Mouse (Mus musculus) urinary bladder, postnatal 4 days (tissue): ENCODE data around the gene Skp2.

ENCODE experiments used
- DNase-seq, 2 experiments: peaks; one replicate each; pipeline ENCODE4 v3.0.0; 2021 to 2022; ENCODE audit warnings: low spot score in 2 of 2

Skp2 gene

GRCm38 (mm10) chr15:9075608-9076200 is 79.5 kb downstream of the Skp2 start:
- no peak for DNase-seq

GRCm38 (mm10) chr15:9074671-9075070 is 80.6 kb downstream of the Skp2 start:
- no peak for DNase-seq

GRCm38 (mm10) chr15:9074139-9074538 is 81.1 kb downstream of the Skp2 start:
- no peak for DNase-seq

GRCm38 (mm10) chr15:9073684-9074083 is 81.5 kb downstream of the Skp2 start:
- DNase-seq: no peak

- DNase-seq: no peak
Observed at GRCm38 (mm10) chr15:9073067-9073608, 82.1 kb downstream of the Skp2 start.

DNA sequence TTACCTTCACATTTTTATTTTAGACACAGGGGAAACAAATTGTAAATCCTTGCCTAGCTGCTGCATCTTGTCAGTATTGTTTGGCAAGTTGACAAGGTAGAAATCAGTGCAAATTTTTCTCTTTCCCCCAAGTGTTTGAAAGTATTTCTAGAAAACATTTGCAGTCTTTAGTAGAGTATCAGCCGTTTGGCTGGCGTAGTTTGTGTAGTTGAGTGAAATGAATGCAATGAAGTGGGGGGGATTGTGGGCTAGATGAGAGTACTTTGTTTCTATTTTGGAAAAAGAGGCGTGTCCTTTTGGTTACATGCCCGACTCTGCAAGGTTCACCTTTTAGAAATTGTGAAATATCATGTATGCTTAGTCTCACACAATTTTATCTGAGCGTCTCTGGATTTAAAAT is 82.6 kb downstream of the Skp2 start:
- no peak for DNase-seq

- DNase-seq: peak in 1 of 2 experiments; percentile 41
Observed at GRCm38 (mm10) chr15:9071556-9072544, 83.4 kb downstream of the Skp2 start.

GRCm38 (mm10) chr15:9070912-9071555 is 84.2 kb downstream of the Skp2 start, which contains the start of gene Nadk2:
TSS of gene Nadk2 (plus strand) at chr15:9071260.
- peak; percentile 99 for DNase-seq

DNA sequence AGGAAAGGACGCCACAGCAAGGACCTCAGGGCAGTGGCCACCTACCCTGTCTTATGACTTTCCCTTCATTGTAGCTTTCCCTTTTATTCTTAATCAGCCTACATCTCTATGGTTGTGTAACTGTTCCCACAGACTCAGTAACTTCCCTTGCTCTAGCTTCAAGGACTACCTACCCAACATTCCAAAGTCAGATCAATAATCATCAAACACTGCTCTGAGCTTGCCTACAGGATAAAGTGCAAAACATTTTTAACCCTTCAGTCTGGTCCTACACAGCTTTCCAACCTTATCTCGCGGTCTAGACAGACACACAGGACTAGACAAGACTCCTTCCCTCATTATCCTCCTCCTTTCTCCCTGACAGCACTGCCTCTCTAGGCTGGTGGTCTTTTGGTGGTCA is 84.9 kb downstream of the Skp2 start:
- DNase-seq: no peak

DNA sequence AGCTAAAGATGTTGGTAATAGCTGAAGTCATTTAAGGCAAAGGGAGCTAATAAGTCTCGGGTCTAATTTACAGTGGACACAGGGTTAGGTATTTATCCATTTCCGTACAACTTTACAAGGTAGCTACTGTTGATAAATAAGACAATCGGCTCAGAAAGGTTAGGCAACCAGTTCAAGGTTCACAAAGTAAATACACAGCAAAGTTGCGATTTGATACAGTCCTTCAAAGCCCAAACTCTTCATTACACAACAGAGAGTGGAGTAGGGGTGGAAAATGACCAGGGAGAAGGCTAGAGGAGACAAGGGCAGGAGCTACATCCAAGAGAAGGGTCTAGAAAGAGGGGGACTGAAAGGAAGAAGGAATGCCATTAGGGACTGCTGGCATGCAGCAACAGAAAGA is 86.3 kb downstream of the Skp2 start:
- DNase-seq: no peak
